Mouse (Mus musculus) ES-Bruce4 (cell line): ENCODE measurements at regions not wholly inside any gene's neighbourhood (a gene's known extent, or its start where the extent isn't known, plus 50 kb on each side); places are given as distances from the start of the nearest gene placed in this dataset.

ENCODE experiments used
- CTCF ChIP-seq: IDR thresholded peaks from one replicate; pipeline ENCODE4 v1.8.1; 2011; ENCODE audit warnings: low read depth, low read length
- POLR2A ChIP-seq: IDR thresholded peaks from one replicate; pipeline ENCODE4 v1.8.1; 2011; ENCODE audit warnings: low read length; ENCODE audit not compliant: insufficient read depth

DNA sequence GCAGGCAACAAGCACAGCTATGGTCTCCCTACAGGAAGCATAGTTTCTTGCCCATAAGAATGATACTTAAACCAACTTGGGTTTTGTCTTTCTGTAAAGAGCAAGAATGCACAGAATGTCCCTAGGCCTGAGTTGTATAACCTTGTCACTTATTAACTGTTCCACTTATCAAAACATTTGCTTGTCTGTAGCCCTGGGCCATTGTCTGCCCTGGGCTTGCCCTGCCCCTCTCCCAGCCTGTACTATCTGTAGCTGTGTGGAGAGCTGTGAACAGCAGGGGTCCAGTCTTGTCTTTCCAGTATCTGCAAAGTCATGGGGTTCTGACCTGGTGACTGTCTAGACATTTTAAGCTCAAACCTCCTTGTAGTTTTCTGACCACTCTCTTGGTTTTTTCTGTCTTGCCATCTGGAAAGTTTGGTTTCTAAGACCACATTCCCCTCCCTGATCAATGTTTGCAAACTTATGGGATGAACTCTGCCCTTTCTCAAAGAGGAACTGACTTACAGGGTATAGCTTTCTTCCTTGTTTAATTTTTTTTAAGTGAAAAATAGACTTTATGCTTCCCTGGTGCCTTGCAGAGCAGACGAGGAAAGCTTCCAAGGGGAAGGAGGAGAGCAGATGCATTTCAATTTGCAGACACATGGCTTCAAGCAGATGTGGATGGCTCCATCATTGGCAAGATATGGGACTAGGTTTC is 78.6 kb upstream of the Foxq1 start:
- TF ChIP-seq POLR2A: no peak
- no peak for TF ChIP-seq CTCF
